ENCODE assay signal across 8 mouse cellular contexts in the genomic region with DNA sequence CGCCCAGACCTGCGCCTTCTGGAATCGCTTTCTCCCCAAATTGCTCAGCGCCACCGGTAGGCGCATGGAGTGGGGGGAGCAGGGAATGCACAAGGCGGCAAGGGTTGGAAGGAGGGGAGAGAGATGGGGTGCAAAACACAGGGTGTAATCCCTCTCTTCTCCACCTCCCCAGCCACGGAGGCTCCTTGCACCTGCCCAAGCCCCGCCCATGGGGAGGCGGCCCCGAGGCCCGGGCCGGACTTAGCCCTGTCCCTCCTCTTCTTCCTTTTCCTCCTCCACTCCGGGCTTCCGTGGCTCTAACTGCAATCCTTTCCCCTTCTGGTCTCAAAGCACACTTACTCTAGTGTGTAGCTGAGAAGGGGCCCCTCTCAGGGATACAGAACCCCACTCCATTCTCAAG. TPM values are rescaled to one million over a fixed set of nuclear protein-coding genes. Genes with fewer than 3 reads are reported as not detected.
DNase-seq lines count a peak whose midpoint lies in the region; ATAC-seq lines count a peak whose summit lies in the region.

No protein-coding gene starts in this region.

- DNase-seq in brain, adult 2 months (ENCODE audit: low read depth, low spot score): peak; percentile 91
- DNase-seq in kidney, postnatal 25 days: peak; percentile 90 to 95
- peak; percentile 87 to 90 for DNase-seq in lung, adult 18-20 months
- peak; percentile 70 for DNase-seq in testis, postnatal 14 days (ENCODE audit: low spot score)

- WGBS in heart, embryonic 16.5 days: under 1% methylated on average over 15 of the region's 15 CpGs
- under 1% methylated on average over 14 of the region's 15 CpGs for WGBS in neural tube, embryonic 14.5 days

- H3K9ac ChIP-seq in heart, embryonic 16.5 days (ENCODE audit: low read length): peak overlapping the region; percentile 79
- H3K9ac ChIP-seq in neural tube, embryonic 14.5 days (replicated peaks; ENCODE audit: low read depth, low read length): peak overlapping the region; percentile 51

- peaks cover 23% of the 10 kb centered on the region for H3K27me3 ChIP-seq in heart, embryonic 16.5 days (ENCODE audit: control insufficient read depth, insufficient read depth, low read length)
- H3K27me3 ChIP-seq in neural tube, embryonic 14.5 days (ENCODE audit: control insufficient read depth, insufficient read depth, low read length): peaks cover 5% of the 10 kb centered on the region; the same call in 1 of the 2 replicates

- peak overlapping the region; percentile 74 for H3K4me3 ChIP-seq in heart, embryonic 16.5 days (ENCODE audit: low read length)
- H3K4me3 ChIP-seq in neural tube, embryonic 14.5 days (ENCODE audit: low read depth, low read length): peak overlapping the region; percentile 36

- H3K36me3 ChIP-seq in heart, embryonic 16.5 days (ENCODE audit: control insufficient read depth, insufficient read depth): peaks cover 34% of the 10 kb centered on the region
- H3K36me3 ChIP-seq in neural tube, embryonic 14.5 days (ENCODE audit: control insufficient read depth, insufficient read depth, low read length): peaks cover 32% of the 10 kb centered on the region

- peaks cover 18% of the 10 kb centered on the region for H3K4me1 ChIP-seq in heart, embryonic 16.5 days (ENCODE audit: control insufficient read depth, insufficient read depth, low read length)
- peaks cover 10% of the 10 kb centered on the region for H3K4me1 ChIP-seq in neural tube, embryonic 14.5 days (ENCODE audit: control insufficient read depth, insufficient read depth, low read length)

- peak overlapping the region; percentile 100 for H3K4me2 ChIP-seq in heart, embryonic 16.5 days (ENCODE audit: low read depth, low read length)
- H3K4me2 ChIP-seq in neural tube, embryonic 14.5 days (ENCODE audit: low read depth, low read length): peak overlapping the region; percentile 63

- peak; percentile 22 for ATAC-seq in CD4-positive, CD25-positive, alpha-beta regulatory T cell, adult 4 months
- ATAC-seq in erythroid progenitor cell, adult 5-6 weeks (replicated peaks; ENCODE audit: low FRiP score, poor library complexity, severe bottlenecking): peak; percentile 49
- 0 out of 2 replicates have a peak, but pooled peaks have one; percentile 11 for ATAC-seq in heart, embryonic 16.5 days (replicated peaks; ENCODE audit: extremely low read depth, insufficient read depth, low FRiP score)
- ATAC-seq in neural tube, embryonic 14.5 days (ENCODE audit: low read depth): no peak

- no peaks in the 10 kb centered on the region for H3K9me3 ChIP-seq in heart, embryonic 16.5 days (replicated peaks; ENCODE audit: control insufficient read depth, low read length)
- H3K9me3 ChIP-seq in neural tube, embryonic 14.5 days (ENCODE audit: control insufficient read depth, low read length): no peaks in the 10 kb centered on the region

- H3K27ac ChIP-seq in heart, embryonic 16.5 days (ENCODE audit: low read length): peak overlapping the region; percentile 86
- peak overlapping the region; percentile 73 for H3K27ac ChIP-seq in neural tube, embryonic 14.5 days (ENCODE audit: low read depth, low read length)

RNA-seq across cellular contexts. Expression of a gene that starts 1.1 kb away (rescaled TPM):
- polyA plus RNA-seq in CD4-positive, CD25-positive, alpha-beta regulatory T cell, adult 4 months (2017; shearing (Covaris generic)): 1 to 10 TPM in 1 of 2 experiments, under 1 TPM in 1; 0.65 to 1.3 TPM
- 50.8 and 61.2 TPM in 2 replicates for total RNA-seq in erythroid progenitor cell, adult 5-6 weeks (2015; ENCODE audit: low replicate concordance)
- total RNA-seq in erythroid progenitor cell, adult 5-6 weeks (2017; ENCODE audit: low replicate concordance): 27.8 and 30.2 TPM in 2 replicates
- polyA plus RNA-seq in heart, embryonic 16.5 days (2015; fragmentation: Nextera tagmentation; extraction: Ambion mirVana): 8.5 TPM in 2 replicates
- polyA plus RNA-seq in neural tube, embryonic 14.5 days (2014; fragmentation: Nextera tagmentation; extraction: Ambion mirVana): 19.7 and 24.0 TPM in 2 replicates

RNA-seq across cellular contexts. Expression of a gene that starts 6.0 kb away (rescaled TPM):
- polyA plus RNA-seq in CD4-positive, CD25-positive, alpha-beta regulatory T cell, adult 4 months (2017; shearing (Covaris generic)): under 1 TPM in 1 of 2 experiments, not detected in 1; 0.16 TPM
- total RNA-seq in erythroid progenitor cell, adult 5-6 weeks (2015; ENCODE audit: low replicate concordance): 261 and 288 TPM in 2 replicates
- total RNA-seq in erythroid progenitor cell, adult 5-6 weeks (2017; ENCODE audit: low replicate concordance): 159 and 175 TPM in 2 replicates
- polyA plus RNA-seq in heart, embryonic 16.5 days (2015; fragmentation: Nextera tagmentation; extraction: Ambion mirVana): 10.6 and 16.7 TPM in 2 replicates
- 61.8 and 79.1 TPM in 2 replicates for polyA plus RNA-seq in neural tube, embryonic 14.5 days (2014; fragmentation: Nextera tagmentation; extraction: Ambion mirVana)

RNA-seq across cellular contexts. Expression of a gene that starts 14.2 kb away (rescaled TPM):
- 10 to 100 TPM; 60.2 to 63.7 TPM for polyA plus RNA-seq in CD4-positive, CD25-positive, alpha-beta regulatory T cell, adult 4 months (2017; shearing (Covaris generic))
- total RNA-seq in erythroid progenitor cell, adult 5-6 weeks (2015; ENCODE audit: low replicate concordance): 235 and 247 TPM in 2 replicates
- total RNA-seq in erythroid progenitor cell, adult 5-6 weeks (2017; ENCODE audit: low replicate concordance): 557 and 577 TPM in 2 replicates
- polyA plus RNA-seq in heart, embryonic 16.5 days (2015; fragmentation: Nextera tagmentation; extraction: Ambion mirVana): 94.5 and 97.0 TPM in 2 replicates
- 81.8 and 91.5 TPM in 2 replicates for polyA plus RNA-seq in neural tube, embryonic 14.5 days (2014; fragmentation: Nextera tagmentation; extraction: Ambion mirVana)

RNA-seq across cellular contexts. Expression of a gene that starts 20.9 kb away (rescaled TPM):
- 1 to 10 TPM; 1.0 to 1.7 TPM for polyA plus RNA-seq in CD4-positive, CD25-positive, alpha-beta regulatory T cell, adult 4 months (2017; shearing (Covaris generic))
- 1.4 TPM in 1 of 2 replicates, not detected in the other for total RNA-seq in erythroid progenitor cell, adult 5-6 weeks (2015; ENCODE audit: low replicate concordance)
- total RNA-seq in erythroid progenitor cell, adult 5-6 weeks (2017; ENCODE audit: low replicate concordance): 1.8 and 7.2 TPM in 2 replicates
- 43.1 and 49.7 TPM in 2 replicates for polyA plus RNA-seq in heart, embryonic 16.5 days (2015; fragmentation: Nextera tagmentation; extraction: Ambion mirVana)
- 8.0 and 11.5 TPM in 2 replicates for polyA plus RNA-seq in neural tube, embryonic 14.5 days (2014; fragmentation: Nextera tagmentation; extraction: Ambion mirVana)

RNA-seq across cellular contexts. Expression of a gene that starts 40.1 kb away (rescaled TPM):
- polyA plus RNA-seq in CD4-positive, CD25-positive, alpha-beta regulatory T cell, adult 4 months (2017; shearing (Covaris generic)): 10 to 100 TPM in 1 of 2 experiments, 1 to 10 TPM in 1; 9.2 to 16.7 TPM
- 0.72 and 1.7 TPM in 2 replicates for total RNA-seq in erythroid progenitor cell, adult 5-6 weeks (2015; ENCODE audit: low replicate concordance)
- total RNA-seq in erythroid progenitor cell, adult 5-6 weeks (2017; ENCODE audit: low replicate concordance): 0.15 and 0.64 TPM in 2 replicates
- polyA plus RNA-seq in heart, embryonic 16.5 days (2015; fragmentation: Nextera tagmentation; extraction: Ambion mirVana): 7.7 and 8.5 TPM in 2 replicates
- polyA plus RNA-seq in neural tube, embryonic 14.5 days (2014; fragmentation: Nextera tagmentation; extraction: Ambion mirVana): 16.4 and 17.8 TPM in 2 replicates
